8 mouse cellular contexts compared by ENCODE assay signal in the genomic region with DNA sequence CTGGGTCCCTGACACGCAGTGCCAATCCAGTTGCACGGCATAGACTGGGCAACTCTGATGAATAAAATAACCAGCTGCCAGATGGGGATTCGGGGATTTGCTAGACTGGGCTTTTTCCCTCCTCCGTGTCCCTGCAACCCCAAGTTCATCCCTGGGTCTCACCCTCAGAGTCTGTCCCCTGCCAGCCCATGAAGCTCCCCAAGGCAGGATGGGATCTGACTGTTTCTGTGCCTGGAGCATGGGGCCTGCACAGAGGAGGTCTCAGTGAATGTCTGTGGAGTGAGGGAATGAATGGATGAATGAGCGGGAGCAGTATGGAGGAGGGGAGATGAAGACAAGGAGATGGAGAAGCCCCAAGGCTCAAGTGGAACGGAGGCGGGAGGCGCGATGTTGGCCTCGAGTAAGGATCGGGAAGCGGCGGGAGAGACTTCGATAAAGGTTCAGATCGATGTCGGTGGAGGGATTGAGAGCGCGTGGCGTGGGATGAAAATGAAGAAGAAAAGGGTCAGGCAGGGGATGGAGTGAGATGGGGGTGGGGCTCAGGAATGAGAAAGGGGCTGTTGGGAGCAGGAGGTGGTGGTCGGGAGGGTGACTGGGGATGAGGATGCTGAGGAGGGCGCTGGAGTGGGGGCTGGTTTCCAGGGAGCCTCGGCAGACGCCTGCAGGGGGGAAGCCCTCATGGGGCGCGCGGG. TPM values are rescaled to one million over a fixed set of nuclear protein-coding genes. Genes with fewer than 3 reads are reported as not detected.
DNase-seq lines count a peak whose midpoint lies in the region; ATAC-seq and TF ChIP-seq lines count a peak whose summit lies in the region.

No protein-coding gene starts in this region.

- no peaks in the 10 kb centered on the region for H3K9me3 ChIP-seq in heart, embryonic 13.5 days
- no peaks in the 10 kb centered on the region for H3K9me3 ChIP-seq in G1E (replicated peaks)
- H3K9me3 ChIP-seq in embryonic facial prominence, embryonic 15.5 days (replicated peaks), result no peaks in the 10 kb centered on the region
- H3K9me3 ChIP-seq in limb, embryonic 13.5 days, result no peaks in the 10 kb centered on the region

- no peak for DNase-seq in heart, adult 8-10 months (ENCODE audit: low spot score)
- DNase-seq in G1E (ENCODE audit: low spot score), result no peak
- DNase-seq in retina, embryonic 14.5 days (ENCODE audit: low spot score), result peak; percentile 41
- DNase-seq in thymus, postnatal 4 days, result no peak
- no peak for DNase-seq in left cerebral cortex, adult 11 months (ENCODE audit: low spot score)

- H3K4me2 ChIP-seq in heart, embryonic 13.5 days, result peak overlapping the region; percentile 75
- peak overlapping the region; percentile 94 for H3K4me2 ChIP-seq in embryonic facial prominence, embryonic 15.5 days (replicated peaks)
- H3K4me2 ChIP-seq in limb, embryonic 13.5 days (replicated peaks), result peak overlapping the region; percentile 88

- H3K4me1 ChIP-seq in heart, embryonic 13.5 days, result peaks cover 38% of the 10 kb centered on the region
- peaks cover 33% of the 10 kb centered on the region for H3K4me1 ChIP-seq in G1E (ENCODE audit: insufficient read depth, low read depth, low read length)
- H3K4me1 ChIP-seq in embryonic facial prominence, embryonic 15.5 days, result peaks cover 27% of the 10 kb centered on the region
- H3K4me1 ChIP-seq in limb, embryonic 13.5 days, result peaks cover 21% of the 10 kb centered on the region

- ATAC-seq in heart, embryonic 13.5 days (ENCODE audit: extremely low read depth, insufficient number of reproducible peaks, low FRiP score, low TSS enrichment), result no peak
- no peak for ATAC-seq in G1E (ENCODE audit: extremely low read depth, insufficient number of reproducible peaks, low FRiP score, poor library complexity, severe bottlenecking)
- ATAC-seq in embryonic facial prominence, embryonic 15.5 days (ENCODE audit: insufficient number of reproducible peaks, low FRiP score, low TSS enrichment, low read depth), result peak; percentile 30
- ATAC-seq in limb, embryonic 13.5 days (ENCODE audit: low FRiP score, low read depth), result no peak; the same call in 1 of the 2 replicates

- peak overlapping the region; percentile 86 for H3K9ac ChIP-seq in heart, embryonic 13.5 days
- peak overlapping the region; percentile 60 for H3K9ac ChIP-seq in embryonic facial prominence, embryonic 15.5 days
- H3K9ac ChIP-seq in limb, embryonic 13.5 days, result peak overlapping the region; percentile 75

- H3K36me3 ChIP-seq in heart, embryonic 13.5 days, result peaks cover 46% of the 10 kb centered on the region
- peaks cover 59% of the 10 kb centered on the region for H3K36me3 ChIP-seq in G1E (replicated peaks)
- H3K36me3 ChIP-seq in embryonic facial prominence, embryonic 15.5 days, result peaks cover 29% of the 10 kb centered on the region
- peaks cover 48% of the 10 kb centered on the region for H3K36me3 ChIP-seq in limb, embryonic 13.5 days

- TF ChIP-seq CTCF in G1E (IDR thresholded peaks at IDR 0.05; ENCODE audit: low read depth, low read length), result no peak

- peaks cover 12% of the 10 kb centered on the region; the same call in 1 of the 2 replicates for H3K27me3 ChIP-seq in heart, embryonic 13.5 days (replicated peaks)
- no peaks in the 10 kb centered on the region for H3K27me3 ChIP-seq in G1E (ENCODE audit: insufficient read depth, low read length)
- H3K27me3 ChIP-seq in embryonic facial prominence, embryonic 15.5 days, result no peaks in the 10 kb centered on the region
- H3K27me3 ChIP-seq in limb, embryonic 13.5 days, result no peaks in the 10 kb centered on the region

- WGBS in heart, embryonic 13.5 days, result 10% methylated on average over 25 of the region's 26 CpGs
- 6% methylated on average over 26 of the region's 26 CpGs for WGBS in embryonic facial prominence, embryonic 15.5 days
- WGBS in limb, embryonic 13.5 days, result 7% methylated on average over 24 of the region's 26 CpGs

- no peak overlapping the region for H3K27ac ChIP-seq in heart, embryonic 13.5 days (replicated peaks)
- H3K27ac ChIP-seq in embryonic facial prominence, embryonic 15.5 days (replicated peaks), result peak overlapping the region; percentile 65; the same call in 1 of the 2 replicates
- H3K27ac ChIP-seq in limb, embryonic 13.5 days, result 0 out of 2 replicates have a peak overlapping the region, but pooled peaks have one; percentile 22

- H3K4me3 ChIP-seq in heart, embryonic 13.5 days, result peak overlapping the region; percentile 81
- peak overlapping the region; percentile 82 for H3K4me3 ChIP-seq in G1E (ENCODE audit: low read depth, low read length)
- peak overlapping the region; percentile 81 for H3K4me3 ChIP-seq in embryonic facial prominence, embryonic 15.5 days (replicated peaks)
- H3K4me3 ChIP-seq in limb, embryonic 13.5 days, result peak overlapping the region; percentile 73

RNA-seq across cellular contexts. Expression of gene Arhgap33, which starts 0.8 kb away (rescaled TPM):
- 8.0 and 9.3 TPM in 2 replicates for polyA plus RNA-seq in heart, embryonic 13.5 days (2015; fragmentation: Nextera tagmentation; extraction: Ambion mirVana)
- total RNA-seq in heart, adult 8-10 months (2022), result under 1 TPM; 0.32 to 0.60 (median 0.36) TPM
- total RNA-seq in G1E (2014; fragmentation: Nextera tagmentation) (13.3 and 16.5 TPM in 2 replicates), G1E (2017) (5.0 and 5.3 TPM in 2 replicates)
- 40.3 and 51.4 TPM in 2 replicates for polyA plus RNA-seq in G1E (2012)
- 12.2 and 16.2 TPM in 2 replicates for polyA plus RNA-seq in embryonic facial prominence, embryonic 15.5 days (2015; fragmentation: Nextera tagmentation; extraction: Ambion mirVana)
- polyA plus RNA-seq in limb, embryonic 13.5 days (2015; fragmentation: Nextera tagmentation; extraction: Ambion mirVana), result 11.4 and 11.6 TPM in 2 replicates

RNA-seq across cellular contexts. Expression of gene Hspb6, which starts 17.9 kb away (rescaled TPM):
- polyA plus RNA-seq in heart, embryonic 13.5 days (2015; fragmentation: Nextera tagmentation; extraction: Ambion mirVana), result 76.6 and 86.4 TPM in 2 replicates
- 1,000 to 10,000 TPM in 1 of 4 experiments, 100 to 1,000 TPM in 3; 852 to 1,087 (median 985) TPM for total RNA-seq in heart, adult 8-10 months (2022)
- total RNA-seq in G1E (2014; fragmentation: Nextera tagmentation), result 27.1 and 32.8 TPM in 2 replicates
- 3.9 and 4.9 TPM in 2 replicates for total RNA-seq in G1E (2017)
- polyA plus RNA-seq in G1E (2012), result 11.2 and 12.1 TPM in 2 replicates
- 19.9 and 22.2 TPM in 2 replicates for polyA plus RNA-seq in embryonic facial prominence, embryonic 15.5 days (2015; fragmentation: Nextera tagmentation; extraction: Ambion mirVana)
- 15.4 and 17.5 TPM in 2 replicates for polyA plus RNA-seq in limb, embryonic 13.5 days (2015; fragmentation: Nextera tagmentation; extraction: Ambion mirVana)

RNA-seq across cellular contexts. Expression of gene Proser3, which starts 18.0 kb away (rescaled TPM):
- 8.7 and 9.6 TPM in 2 replicates for polyA plus RNA-seq in heart, embryonic 13.5 days (2015; fragmentation: Nextera tagmentation; extraction: Ambion mirVana)
- 1 to 10 TPM; 3.1 to 4.5 (median 3.9) TPM for total RNA-seq in heart, adult 8-10 months (2022)
- total RNA-seq in G1E (2014; fragmentation: Nextera tagmentation) (18.6 and 20.2 TPM in 2 replicates), G1E (2017) (4.2 and 7.4 TPM in 2 replicates)
- 19.7 and 20.5 TPM in 2 replicates for polyA plus RNA-seq in G1E (2012)
- 11.6 and 17.6 TPM in 2 replicates for polyA plus RNA-seq in embryonic facial prominence, embryonic 15.5 days (2015; fragmentation: Nextera tagmentation; extraction: Ambion mirVana)
- 13.9 TPM in 2 replicates for polyA plus RNA-seq in limb, embryonic 13.5 days (2015; fragmentation: Nextera tagmentation; extraction: Ambion mirVana)

RNA-seq across cellular contexts. Expression of gene Lin37, which starts 25.6 kb away (rescaled TPM):
- polyA plus RNA-seq in heart, embryonic 13.5 days (2015; fragmentation: Nextera tagmentation; extraction: Ambion mirVana), result 31.0 and 36.9 TPM in 2 replicates
- total RNA-seq in heart, adult 8-10 months (2022), result 10 to 100 TPM; 13.5 to 21.0 (median 14.6) TPM
- total RNA-seq in G1E (2014; fragmentation: Nextera tagmentation) (82.7 and 119 TPM in 2 replicates), G1E (2017) (20.4 and 24.9 TPM in 2 replicates)
- polyA plus RNA-seq in G1E (2012), result 66.7 and 78.0 TPM in 2 replicates
- 45.6 and 46.8 TPM in 2 replicates for polyA plus RNA-seq in embryonic facial prominence, embryonic 15.5 days (2015; fragmentation: Nextera tagmentation; extraction: Ambion mirVana)
- polyA plus RNA-seq in limb, embryonic 13.5 days (2015; fragmentation: Nextera tagmentation; extraction: Ambion mirVana), result 44.2 and 48.3 TPM in 2 replicates

RNA-seq across cellular contexts. Expression of gene U2af1l4, which starts 29.0 kb away (rescaled TPM):
- 85.6 and 92.3 TPM in 2 replicates for polyA plus RNA-seq in heart, embryonic 13.5 days (2015; fragmentation: Nextera tagmentation; extraction: Ambion mirVana)
- total RNA-seq in heart, adult 8-10 months (2022), result 10 to 100 TPM; 62.1 to 70.3 (median 67.2) TPM
- 16.1 and 42.5 TPM in 2 replicates for total RNA-seq in G1E (2014; fragmentation: Nextera tagmentation)
- 62.9 and 74.1 TPM in 2 replicates for total RNA-seq in G1E (2017)
- polyA plus RNA-seq in G1E (2012), result 47.3 and 71.2 TPM in 2 replicates
- polyA plus RNA-seq in embryonic facial prominence, embryonic 15.5 days (2015; fragmentation: Nextera tagmentation; extraction: Ambion mirVana), result 83.7 and 86.6 TPM in 2 replicates
- 81.3 and 91.1 TPM in 2 replicates for polyA plus RNA-seq in limb, embryonic 13.5 days (2015; fragmentation: Nextera tagmentation; extraction: Ambion mirVana)
